Mouse (Mus musculus) thymus, adult 2 months (tissue): Measurements from ENCODE around the gene Atp1a2.

Experiments used
- CTCF ChIP-seq: fragments of 200-500 bp; IDR thresholded peaks from 2 replicates; pipeline ENCODE4 v1.5.1; 2012; ENCODE audit warnings: mild to moderate bottlenecking, control low read depth, low read length, moderate library complexity, borderline replicate concordance; ENCODE audit not compliant: control insufficient read depth, poor library complexity, insufficient read depth; ENCODE audit errors: extremely low read depth
- POLR2A ChIP-seq: fragments of 200-500 bp; IDR thresholded peaks from 2 replicates; pipeline ENCODE4 v1.6.1; 2012; ENCODE audit warnings: mild to moderate bottlenecking, low read length, control low read depth, moderate library complexity; ENCODE audit not compliant: control insufficient read depth, poor library complexity, insufficient read depth; ENCODE audit errors: extremely low read depth

DNA sequence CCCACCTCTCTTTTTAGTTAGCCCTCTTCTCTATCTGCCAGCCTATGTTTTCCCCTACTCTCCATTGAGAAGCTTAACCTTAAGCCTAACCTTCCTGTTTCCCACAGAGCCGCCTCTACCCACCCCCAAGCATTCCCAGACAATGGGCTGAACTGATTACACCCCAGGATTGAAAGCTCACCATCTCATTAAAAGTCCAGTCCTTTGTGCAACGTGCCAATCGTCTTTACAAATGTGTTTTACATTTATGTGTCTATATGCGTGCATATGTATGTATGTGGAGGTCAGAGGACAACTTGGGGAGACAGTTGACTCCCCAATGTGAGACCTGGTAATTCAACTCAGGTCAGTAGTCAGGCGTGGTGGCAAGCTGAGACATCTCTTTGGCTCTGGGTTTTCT is 25.4 kb upstream of the Atp1a2 start:
- no peak for TF ChIP-seq CTCF
- TF ChIP-seq POLR2A = no peak
